Mouse (Mus musculus) embryonic fibroblast, embryonic 13.5 days (primary cell): ENCODE results near the gene Prpf40b.

Source experiments
- CTCF ChIP-seq: IDR thresholded peaks from 2 replicates; pipeline ENCODE4 v1.5.1; 2011; ENCODE audit warnings: mild to moderate bottlenecking, control low read depth, low read length, moderate library complexity, borderline replicate concordance; ENCODE audit not compliant: insufficient read depth
- POLR2A ChIP-seq: IDR thresholded peaks from 2 replicates; pipeline ENCODE4 v1.6.1; 2011; ENCODE audit warnings: low read depth, mild to moderate bottlenecking, control low read depth, low read length, moderate library complexity

DNA sequence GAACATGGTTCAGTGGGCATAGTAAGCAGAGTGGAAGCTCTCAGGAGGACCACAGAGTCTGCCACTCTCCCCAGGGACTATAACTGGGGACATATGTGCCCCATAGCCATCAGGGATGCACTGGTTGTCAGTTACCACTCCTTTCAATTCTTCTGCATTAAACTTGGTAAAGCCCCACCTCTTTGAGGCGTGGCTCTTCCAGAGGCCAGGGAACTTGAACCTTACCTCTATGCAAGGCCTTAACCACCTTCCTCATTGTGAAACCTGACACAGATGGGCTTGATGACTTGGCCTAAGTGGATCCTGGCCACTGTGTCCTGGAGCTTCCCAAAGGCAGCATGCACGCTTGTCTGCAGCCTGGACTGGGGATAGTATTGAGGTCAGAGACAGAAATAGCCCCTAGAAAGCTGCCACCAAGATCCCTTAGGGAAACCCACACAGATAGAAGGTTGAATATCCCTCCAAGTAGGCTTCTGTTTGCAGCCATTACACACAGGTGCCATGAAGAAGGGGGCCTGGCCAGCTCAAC is 40.3 kb upstream of the Prpf40b start:
- TF ChIP-seq CTCF (no peak), POLR2A (no peak)
